Mouse (Mus musculus) retina, postnatal 1 day (tissue): ENCODE measurements at regions not wholly inside any gene's neighbourhood (a gene's known extent, or its start where the extent isn't known, plus 50 kb on each side); places are given as distances from the start of the nearest gene placed in this dataset.

Experiments
- DNase-seq: peaks from one replicate; pipeline ENCODE4 v3.0.0-alpha.2; 2012

- no peak for DNase-seq
Measured at GRCm38 (mm10) chr4:150724823-150725222, 72.8 kb upstream of the Slc45a1 start.

- no peak for DNase-seq
Measured at GRCm38 (mm10) chr4:150721619-150722283, 69.8 kb upstream of the Slc45a1 start.

- DNase-seq = peak; percentile 46
Measured at GRCm38 (mm10) chr4:150717866-150718265, 65.9 kb upstream of the Slc45a1 start.

GRCm38 (mm10) chr4:150715051-150715450 is 63.1 kb upstream of the Slc45a1 start:
- DNase-seq = no peak

GRCm38 (mm10) chr4:150713291-150713690 is 61.3 kb upstream of the Slc45a1 start:
- no peak for DNase-seq

GRCm38 (mm10) chr4:150712856-150713255 is 60.9 kb upstream of the Slc45a1 start:
- DNase-seq = no peak

GRCm38 (mm10) chr4:150711646-150712045 is 59.7 kb upstream of the Slc45a1 start:
- DNase-seq = no peak

GRCm38 (mm10) chr4:150709391-150710130 is 57.6 kb upstream of the Slc45a1 start:
- DNase-seq = peak; percentile 38

- peak; percentile 28 for DNase-seq
Measured at GRCm38 (mm10) chr4:150708572-150708984, 56.6 kb upstream of the Slc45a1 start.

- DNase-seq = peak; percentile 39
Measured at GRCm38 (mm10) chr4:150707725-150708571, 56.0 kb upstream of the Slc45a1 start.

GRCm38 (mm10) chr4:150706793-150707724 is 55.1 kb upstream of the Slc45a1 start:
- no peak for DNase-seq

- no peak for DNase-seq
Measured at GRCm38 (mm10) chr4:150706291-150706690, 54.3 kb upstream of the Slc45a1 start.

- DNase-seq = no peak
Measured at GRCm38 (mm10) chr4:150703266-150703665, 51.3 kb upstream of the Slc45a1 start.
